Mouse (Mus musculus): Measurements from ENCODE around the gene Gse1.

Gene Gse1

DNA sequence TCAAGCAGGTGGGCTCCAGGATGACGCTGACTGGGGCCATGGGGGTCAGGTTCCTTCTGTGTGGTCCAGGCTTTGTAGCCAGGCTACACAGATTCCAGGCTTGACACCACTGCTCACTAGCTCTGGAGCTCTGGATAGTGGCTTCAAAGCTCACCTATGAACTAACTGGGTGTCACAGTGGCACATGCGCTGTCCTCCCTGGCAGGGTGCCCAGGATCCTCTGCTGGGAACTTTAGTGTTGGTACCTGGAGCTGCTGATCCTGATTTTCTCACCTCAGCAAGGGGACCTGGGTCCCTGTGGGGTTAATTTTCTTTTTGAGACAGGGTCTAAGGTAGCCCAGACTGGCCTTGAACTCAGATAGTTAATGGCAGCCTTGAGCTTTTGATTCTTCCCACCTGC is 173.0 kb downstream of the Gse1 start:
- DNase-seq (ENCODE audit: low spot score in 2 of 2) = no peak

DNA sequence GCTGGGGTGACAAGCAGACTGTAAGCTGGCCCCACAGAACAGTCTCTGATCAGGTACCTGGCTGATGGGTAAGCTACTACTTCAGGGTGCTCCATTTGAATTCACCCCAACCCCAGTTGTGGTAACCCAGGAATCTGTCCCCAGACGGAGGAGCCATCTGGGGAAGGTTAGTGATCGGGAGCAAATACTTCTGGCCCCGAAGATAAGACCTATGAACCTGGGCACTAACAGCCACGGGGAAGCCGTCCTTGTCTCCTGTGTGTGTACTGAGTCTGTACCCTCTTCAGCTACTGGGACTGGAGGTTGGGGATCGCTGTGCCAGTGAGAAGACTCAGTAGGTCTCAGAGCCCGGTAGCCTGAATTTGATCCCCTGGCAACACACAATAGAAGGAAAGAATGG is 173.5 kb downstream of the Gse1 start:
- DNase-seq (ENCODE audit: low spot score in 2 of 2) = no peak

DNA sequence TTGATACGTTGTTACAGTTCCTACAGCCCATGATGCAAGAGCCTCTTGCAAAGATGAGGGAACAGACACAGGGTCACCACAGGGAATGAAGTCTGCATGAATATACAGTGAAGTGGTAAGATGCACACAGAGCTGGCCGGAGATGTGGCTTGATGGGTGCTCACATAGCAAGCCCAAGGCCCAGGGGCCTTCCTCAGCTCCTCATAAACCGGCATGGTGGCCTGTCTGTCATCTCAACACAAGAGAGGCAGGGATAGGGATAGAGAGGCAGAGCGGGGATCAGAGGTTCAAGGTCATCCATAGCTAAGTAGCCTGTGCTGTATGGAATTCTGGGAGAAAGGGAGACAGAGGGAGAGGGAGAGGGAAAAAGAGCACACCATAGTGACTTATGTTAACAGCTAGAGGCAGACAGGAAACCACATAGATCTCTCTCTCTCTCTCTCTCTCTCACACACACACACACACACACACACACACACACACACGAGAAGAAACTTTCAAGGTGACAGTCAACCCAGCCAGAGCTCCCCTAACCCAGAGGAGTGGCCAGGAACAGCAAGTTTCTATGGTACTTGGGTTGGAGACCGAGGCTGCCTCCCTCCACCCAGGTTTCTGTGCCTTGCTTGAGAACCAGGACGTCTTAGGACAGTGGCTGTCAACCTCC is 175.5 kb downstream of the Gse1 start:
- DNase-seq (ENCODE audit: low spot score in 2 of 2) = no peak

DNA sequence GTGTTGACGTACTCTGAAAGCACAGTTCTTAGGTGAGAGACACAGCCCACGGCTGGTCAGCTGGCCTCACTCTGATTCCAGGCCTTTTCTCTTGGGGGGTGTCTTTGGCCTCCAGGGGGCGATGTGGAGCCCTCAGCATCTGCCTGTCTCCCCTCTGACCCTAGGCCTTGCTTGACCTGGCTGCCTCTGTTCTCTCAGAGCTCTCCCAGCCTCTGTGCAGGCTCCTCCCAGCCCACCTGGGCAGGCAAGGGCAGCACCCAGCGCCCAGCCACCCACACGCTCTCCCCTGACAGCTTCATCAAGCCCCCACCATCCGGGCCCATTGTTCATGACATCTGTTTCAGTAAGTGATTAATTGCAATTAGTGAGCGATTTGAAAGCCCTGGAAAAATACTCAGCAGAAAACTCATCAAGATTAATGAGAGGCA is 176.4 kb downstream of the Gse1 start:
- DNase-seq (ENCODE audit: low spot score in 2 of 2) = peak in 1 of 2 experiments; percentile 69

DNA sequence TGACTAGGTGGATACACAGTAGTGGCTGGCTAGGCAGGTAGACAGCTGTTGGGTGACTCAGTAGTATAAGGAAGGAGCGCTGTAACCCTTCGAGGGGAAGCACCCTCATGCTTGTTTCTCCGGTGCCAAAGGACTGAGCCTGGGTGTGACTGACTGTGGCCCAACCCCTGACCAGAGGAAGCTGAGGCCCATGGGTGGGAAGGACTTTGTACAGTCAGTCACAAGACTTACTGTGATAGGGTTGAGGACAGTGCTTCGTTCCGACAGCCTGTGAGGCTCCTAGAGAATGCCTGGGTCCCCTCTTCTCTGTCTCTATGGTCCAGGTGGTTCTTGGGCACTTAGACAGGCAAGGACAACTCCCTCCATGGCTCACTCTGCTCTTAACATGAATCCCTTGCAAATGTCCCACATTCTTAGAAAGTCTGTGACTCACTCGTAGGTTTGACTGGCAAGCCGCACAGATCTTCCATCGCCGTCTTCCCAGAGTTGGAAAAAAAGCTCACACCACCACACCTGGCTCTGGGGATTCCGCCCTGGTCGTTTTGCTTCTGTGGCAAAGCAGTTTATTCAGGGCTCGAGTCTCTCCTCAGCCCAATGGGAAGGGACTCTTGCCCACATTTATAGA is 177.9 kb downstream of the Gse1 start:
- DNase-seq (ENCODE audit: low spot score in 2 of 2) = no peak

DNA sequence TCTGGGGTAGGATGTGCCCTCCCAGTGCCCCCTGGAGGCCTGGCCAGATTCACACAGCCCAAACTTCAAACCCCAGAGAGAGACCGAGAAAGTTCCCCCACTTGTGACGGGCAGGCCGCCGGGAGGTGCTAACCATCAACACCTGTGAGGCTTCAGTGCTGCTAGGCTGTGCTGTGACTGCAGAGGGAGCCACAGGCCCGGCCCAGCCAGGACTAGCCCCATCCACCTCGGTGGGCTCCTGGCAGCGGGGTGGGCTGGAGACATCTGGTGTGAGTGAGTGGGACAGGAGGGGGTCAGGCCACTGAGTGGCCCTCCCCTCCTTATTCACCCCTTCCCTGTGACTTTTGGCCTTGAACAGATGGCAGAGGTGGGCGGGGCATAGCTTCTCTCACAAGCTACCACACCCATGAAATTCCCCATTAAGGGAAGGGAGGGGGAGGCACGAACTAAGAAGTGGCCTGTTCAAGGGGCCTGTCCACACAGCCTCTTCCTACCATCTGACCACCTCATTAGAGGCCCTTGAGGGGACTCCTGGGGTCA is 179.5 kb downstream of the Gse1 start:
- DNase-seq (ENCODE audit: low spot score in 2 of 2) = peak; percentile 69 to 71

DNA sequence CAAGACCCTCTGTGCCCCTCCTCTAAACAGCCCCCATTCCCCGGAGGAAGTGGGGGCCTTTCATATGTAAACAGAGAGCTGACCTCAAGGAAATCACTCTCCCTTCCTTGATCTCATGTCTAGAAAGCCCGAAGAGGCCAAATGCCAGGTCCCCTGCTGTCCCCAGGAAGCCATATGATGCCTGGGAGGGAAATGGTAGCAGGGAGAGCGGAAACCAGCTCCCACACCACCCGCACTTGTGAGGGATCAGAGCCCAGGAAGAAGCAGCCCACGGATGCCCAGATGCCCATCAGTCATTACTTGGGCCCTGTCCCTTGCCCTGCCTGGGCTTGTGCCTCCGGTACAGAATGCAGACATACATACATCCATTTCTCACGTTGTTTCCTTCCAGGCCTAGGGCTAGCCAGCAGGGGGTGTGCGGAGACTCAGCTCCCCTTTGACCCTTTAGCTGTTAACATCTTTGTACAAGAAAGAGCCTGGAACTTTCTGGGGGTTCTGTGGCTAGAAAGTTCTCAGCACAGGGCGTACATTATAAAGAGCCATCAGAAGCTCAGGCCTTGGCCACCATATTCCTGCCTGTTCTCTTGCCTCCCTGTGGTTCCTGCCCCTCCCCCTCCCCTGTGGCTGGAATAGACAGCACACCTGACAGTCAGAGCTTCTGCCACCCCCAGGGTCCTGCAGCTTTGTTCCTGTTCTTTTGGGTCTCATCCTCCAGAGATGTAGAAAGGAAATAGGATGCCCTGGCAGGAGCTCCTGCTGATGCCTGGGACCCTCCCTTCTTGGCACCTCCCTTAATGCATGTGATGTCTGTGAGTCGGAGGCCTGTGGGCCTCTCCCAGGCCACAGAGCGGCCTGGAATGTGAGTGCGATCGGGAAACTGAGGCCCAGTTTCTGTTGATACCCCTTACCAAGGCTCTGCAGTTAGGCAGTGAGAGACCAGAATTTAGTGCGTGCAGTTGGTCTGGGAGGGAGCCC is 180.3 kb downstream of the Gse1 start:
- DNase-seq (ENCODE audit: low spot score in 2 of 2) = no peak

DNA sequence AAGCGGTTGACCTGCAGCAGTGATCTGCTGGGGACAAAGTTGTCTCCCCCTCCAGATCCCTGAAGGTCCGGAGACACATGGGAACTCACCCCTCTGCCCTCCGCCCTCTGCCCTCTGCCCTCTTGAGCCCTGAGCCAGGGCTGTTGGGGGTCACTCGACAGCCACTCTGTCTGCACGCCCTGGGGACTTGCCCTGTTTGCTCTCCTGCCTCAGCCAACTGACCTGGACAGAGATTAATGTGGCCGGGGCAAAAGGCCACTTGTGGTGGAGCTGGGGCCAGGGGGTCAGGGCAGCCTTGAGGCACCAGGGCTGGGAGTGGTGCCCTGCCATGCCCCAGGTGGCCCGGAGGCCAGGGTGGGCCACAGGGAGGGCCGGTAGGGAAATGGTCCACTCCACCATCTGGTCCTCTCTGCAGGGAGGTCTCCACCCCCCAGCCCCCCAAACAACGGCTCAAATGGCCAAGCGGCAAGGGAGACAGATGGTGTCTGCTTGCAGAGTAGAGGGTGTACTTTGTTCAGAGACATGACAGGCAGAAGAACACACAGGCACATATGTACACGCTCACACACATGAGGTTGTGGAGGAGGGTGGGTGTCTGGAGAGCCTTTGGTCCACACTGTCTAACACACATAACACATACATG is 181.2 kb downstream of the Gse1 start:
- DNase-seq (ENCODE audit: low spot score in 2 of 2) = no peak

DNA sequence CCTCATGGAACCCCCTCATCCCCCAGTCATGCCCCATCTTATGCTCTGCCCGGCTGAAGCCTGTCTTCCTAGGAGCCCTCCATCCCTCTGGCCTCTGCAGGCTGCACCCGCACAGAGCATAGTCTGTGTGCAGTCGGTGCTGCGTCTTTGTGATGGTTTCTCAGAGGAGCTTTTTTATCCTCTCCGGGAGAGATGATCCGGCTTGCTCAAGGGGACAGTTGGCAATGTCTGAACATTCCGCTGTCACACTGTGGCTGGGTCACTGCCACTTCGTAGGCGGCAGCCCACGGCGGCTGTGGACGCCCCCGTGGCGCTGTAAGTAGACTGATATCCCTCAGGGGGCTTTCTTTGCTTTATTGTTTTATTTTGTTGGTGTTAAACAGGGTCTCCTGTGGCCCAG is 182.8 kb downstream of the Gse1 start:
- DNase-seq (ENCODE audit: low spot score in 2 of 2) = no peak

DNA sequence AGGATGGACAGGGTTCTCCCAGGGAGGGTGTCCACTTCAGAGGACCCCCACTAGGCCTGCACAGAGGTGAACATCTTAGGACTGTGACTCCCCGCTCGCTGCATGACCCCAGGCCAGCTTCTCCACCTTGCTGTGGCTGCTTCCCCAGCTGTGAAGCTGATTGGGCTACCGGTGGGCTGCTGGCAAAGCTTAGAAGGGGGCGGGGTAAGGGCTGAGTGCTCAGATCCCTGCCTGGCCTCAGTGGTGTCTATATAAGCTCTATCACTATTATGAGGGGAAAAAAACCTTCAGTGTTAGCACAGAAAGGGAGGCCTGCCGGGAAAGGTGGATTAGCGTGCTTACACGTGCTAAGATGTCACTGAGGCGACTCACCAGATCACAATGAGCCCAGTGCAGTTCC is 183.6 kb downstream of the Gse1 start:
- DNase-seq (ENCODE audit: low spot score in 2 of 2) = no peak

DNA sequence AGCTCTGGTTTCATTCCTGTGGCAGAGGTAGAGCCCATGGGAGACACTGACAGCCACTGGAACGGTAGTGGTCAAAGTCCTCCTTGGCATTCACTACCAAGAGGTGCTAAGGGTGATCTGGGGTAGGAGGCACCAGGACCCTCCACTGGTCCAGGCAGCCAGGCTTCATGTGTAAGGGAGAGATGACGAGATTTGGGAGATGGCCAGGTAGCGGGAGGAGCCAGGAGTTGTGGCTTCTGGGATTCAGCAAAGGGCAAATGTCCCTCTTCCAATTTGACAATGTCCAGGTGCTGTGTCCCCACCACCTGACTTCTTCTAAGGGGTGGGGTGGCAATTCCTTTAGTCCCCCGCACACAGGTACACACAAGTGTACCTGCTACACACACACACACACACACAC is 184.1 kb downstream of the Gse1 start:
- no peak for DNase-seq (ENCODE audit: low spot score in 2 of 2)

DNA sequence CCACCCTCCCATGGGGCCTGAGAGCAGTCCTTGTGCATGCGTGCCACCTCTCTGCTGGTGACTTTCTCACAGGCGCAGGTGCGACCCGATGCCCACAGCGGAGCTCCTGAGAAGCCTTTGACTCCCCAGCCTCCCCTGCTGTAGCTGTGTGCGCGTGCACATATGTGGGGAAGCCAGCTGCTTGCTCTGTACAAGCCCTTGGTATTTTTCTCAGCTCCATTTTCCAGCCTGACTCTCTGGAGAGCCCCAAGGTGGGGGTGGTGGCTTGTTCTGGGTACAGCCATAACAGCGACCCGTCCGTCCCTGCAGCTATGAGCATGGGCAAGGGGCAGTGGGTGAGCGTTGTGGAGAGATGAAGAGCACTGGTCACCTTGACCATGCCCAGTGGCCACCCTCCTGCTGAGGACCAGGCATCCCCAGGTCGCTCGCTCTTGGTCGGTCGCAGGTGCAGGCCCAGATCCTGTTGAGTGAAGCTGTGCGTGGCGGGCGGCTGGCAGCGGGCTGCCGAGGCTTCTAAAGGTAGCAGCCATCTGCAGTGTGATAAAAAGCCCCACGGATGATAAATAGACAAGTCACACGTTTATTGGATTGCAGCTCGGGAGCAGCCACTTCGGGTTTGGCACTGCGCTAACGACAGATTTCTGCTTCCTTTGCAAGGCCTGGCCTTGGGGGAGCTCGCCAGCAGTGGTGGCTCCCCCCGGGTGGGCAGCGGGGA is 184.8 kb downstream of the Gse1 start:
- DNase-seq (ENCODE audit: low spot score in 2 of 2) = peak; percentile 69 to 72

DNA sequence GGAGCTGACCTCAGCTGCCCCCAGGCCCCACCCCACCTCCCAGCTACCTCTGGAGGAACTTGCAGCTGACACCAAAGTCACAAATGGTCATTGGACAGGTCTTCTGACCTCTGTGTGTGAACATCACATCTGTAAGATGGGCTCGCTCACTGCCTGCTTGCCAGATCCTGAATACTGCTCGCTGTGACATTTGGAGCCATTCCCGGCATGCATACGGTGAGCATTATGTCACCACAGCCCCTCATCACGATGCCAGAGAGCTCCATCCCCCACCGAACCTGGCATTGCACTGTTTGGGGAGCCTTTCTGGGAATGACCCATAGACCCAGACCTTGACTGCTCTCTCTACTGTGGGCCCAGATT is 185.4 kb downstream of the Gse1 start:
- DNase-seq (ENCODE audit: low spot score in 2 of 2) = no peak

DNA sequence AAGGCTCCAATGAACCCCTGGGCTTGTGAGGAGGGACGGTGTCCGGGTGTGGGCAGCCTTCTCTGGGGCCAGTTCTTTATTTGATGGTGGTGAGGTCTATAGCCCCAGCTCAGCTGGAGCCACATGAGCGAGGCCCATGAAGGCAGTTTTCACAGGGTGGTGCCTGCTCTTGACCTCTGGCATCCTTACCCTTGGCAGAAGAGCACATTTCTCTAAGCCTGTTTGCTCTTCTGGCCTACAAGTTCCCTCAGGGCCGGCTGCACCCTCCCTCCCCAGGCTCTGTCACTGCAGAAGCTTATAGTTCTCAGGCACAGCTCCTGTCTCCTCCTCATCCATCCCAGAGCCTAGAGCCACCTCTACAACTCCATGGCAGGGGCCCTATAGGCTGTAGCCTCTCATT is 186.0 kb downstream of the Gse1 start:
- no peak for DNase-seq (ENCODE audit: low spot score in 2 of 2)

DNA sequence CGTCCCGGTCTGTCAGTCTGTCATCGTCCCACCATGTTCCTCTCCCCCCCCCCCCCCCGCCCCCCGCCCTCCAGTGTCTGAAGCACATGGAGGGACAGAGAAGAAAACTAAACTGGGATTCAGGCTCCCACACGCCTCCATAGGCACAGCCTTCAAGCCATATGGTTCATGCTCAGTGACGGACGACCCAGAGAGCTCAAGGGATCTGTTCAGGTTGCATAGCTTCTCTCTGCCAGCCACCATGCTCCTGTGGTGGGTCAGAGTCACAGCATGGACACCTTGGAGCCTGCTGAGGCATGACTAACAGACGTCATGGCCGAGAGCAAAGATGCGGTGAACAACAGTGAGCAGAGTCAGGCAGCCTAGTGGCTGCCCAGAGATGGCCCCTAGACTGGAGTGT is 187.2 kb downstream of the Gse1 start:
- DNase-seq (ENCODE audit: low spot score in 2 of 2) = no peak

DNA sequence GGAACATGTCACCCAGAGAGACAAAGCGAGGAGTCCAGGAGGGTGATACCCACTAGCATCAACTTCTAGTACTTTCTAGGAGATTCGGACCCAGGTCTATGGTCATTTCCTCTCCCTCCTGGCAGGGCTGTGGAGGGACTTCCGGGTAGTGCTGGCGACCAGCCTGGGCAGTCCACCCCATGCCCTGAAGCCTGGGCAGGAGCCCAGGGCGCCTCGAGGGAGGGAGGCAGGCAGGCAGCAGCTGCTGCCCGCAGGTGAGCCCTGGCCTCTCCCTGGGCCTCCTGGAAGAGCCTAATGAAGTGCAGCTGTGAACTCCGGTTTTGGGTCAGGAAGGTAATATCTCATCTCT is 187.9 kb downstream of the Gse1 start:
- DNase-seq (ENCODE audit: low spot score in 2 of 2) = no peak

DNA sequence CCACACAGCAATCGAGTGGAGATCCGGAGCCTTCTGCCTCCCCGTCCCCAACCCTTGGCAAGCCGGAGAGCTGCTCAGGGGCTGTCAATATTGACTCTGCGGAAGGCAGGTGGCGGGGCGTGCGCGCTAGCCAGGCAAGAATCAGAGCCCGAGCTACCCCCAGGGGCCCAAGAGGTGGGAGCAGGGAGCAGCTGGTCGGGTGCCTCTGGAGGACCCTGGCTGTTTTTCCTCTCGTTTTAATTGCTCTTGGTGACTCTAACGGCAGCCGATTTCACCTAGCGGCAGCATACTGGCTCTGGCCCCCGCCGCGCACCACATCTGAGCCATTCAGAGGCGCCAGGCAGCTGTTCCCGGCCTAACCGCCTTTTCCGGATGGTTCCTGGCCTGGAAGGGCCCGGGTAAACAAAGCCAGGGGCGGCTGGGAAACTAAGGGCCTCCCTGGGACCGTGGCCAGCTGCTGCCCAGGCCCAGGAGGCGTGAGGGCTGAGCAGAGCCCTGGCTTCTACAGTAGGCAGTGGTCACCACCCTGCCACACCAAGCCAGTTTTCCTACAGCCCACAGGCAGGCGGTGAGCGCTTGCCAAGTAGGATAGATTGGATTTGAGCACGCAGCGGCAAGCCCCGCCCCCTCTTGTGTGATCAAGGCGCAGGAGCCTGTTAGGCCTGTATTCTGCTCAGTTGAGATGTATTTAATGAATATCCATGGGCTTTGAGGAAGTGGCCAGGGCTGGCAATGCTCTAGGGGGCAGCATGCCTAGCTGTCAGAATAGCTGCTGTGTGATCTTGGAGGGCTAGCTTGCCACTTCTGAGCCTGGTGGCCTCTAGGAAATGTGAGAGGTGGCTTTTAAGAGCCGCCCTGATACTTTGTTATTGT is 188.5 kb downstream of the Gse1 start:
- peak; percentile 30 to 54 for DNase-seq (ENCODE audit: low spot score in 2 of 2)

DNA sequence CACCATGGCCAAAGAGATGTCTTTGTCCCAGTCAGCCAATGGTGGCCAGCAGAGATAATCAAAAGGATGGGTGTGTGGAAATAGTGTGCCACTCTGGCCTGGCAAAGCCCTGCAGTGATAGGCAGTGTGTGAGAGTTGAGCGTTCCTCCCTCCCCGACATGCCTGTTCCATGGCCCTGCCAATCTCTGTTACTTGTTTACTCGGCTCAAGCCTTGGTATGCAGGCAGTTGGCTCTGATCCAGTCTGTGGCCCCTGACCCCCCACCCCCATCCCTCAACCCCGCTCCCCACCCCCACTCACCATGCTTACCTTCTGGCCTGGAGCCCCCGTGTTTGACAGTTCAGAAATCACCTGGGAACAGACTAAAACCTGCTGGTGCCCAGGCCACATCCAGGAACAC is 189.9 kb downstream of the Gse1 start:
- DNase-seq (ENCODE audit: low spot score in 2 of 2) = no peak

DNA sequence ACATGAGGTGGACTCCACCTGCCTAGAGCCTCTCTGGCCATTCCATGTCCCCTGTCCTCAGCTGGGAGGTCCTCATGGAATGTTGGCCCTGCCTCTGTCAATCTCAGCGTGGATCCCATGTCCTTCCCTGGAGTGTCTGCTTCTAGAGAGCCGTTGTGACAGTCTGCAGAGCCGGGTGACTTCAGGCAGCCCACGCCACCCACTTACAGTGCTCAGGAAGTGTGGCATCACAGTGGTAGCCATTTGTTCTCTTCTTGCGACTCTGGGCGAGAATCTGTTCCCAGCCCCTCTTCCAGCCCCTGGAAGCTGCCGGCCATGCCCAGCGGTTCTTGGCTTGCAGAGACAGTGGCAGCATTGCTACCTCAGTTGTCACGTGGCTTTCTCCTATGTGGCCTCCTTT is 191.4 kb downstream of the Gse1 start:
- DNase-seq (ENCODE audit: low spot score in 2 of 2) = no peak

DNA sequence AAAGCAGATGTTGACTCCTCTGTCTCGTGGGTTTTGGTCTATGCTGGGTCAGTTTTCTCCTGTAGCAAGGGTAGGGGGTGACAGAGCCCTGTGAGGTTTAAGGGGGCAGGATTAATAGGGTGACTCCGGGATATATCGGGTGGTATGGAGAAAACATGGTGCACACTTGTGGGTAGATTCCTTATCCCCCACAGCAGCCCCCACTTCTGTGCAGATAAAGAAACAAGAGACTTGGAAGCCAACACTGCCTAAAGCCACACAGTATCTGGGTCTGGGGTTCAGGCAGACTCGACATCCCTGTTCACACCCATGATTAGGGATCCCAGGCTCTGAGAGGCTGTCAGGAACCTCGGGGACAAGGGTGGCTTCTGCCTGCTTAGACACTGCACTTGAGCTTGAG is 192.0 kb downstream of the Gse1 start:
- DNase-seq (ENCODE audit: low spot score in 2 of 2) = no peak
